Mouse (Mus musculus) liver, postnatal 0 days (tissue): ENCODE data around the gene Arsa. TPM values are rescaled to one million over a fixed set of nuclear protein-coding genes. Genes with fewer than 3 reads are reported as not detected.

ENCODE experiments used
- ATAC-seq: fragments of 200-750 bp; cut with Nextera tagmentation; 2 replicates; pipeline ENCODE4 v1.8.0; 2017; ENCODE audit warnings: mild to moderate bottlenecking, moderate library complexity
- DNase-seq: peaks from one replicate; pipeline ENCODE4 v3.0.0-alpha.2; 2016
- H3K27ac ChIP-seq: fragments of 300-500 bp; sonication (generic); 2 replicates; pipeline ENCODE4 v1.5.1; 2014; ENCODE audit warnings: antibody characterized with exemption, moderate library complexity, mild to moderate bottlenecking, low read depth
- H3K27me3 ChIP-seq: fragments of 300-500 bp; sonication (generic); 2 replicates; pipeline ENCODE4 v1.6.1; 2014; ENCODE audit warnings: low read length, control low read depth, mixed read lengths; ENCODE audit not compliant: insufficient read depth
- H3K36me3 ChIP-seq: fragments of 300-500 bp; sonication (generic); replicated peaks from 2 replicates; pipeline ENCODE4 v1.6.1; 2014; ENCODE audit warnings: mild to moderate bottlenecking, control low read depth, low read length, moderate library complexity, mixed read lengths; ENCODE audit not compliant: insufficient read depth
- H3K4me1 ChIP-seq: fragments of 300-500 bp; sonication (generic); 2 replicates; pipeline ENCODE4 v1.6.1; 2014; ENCODE audit warnings: antibody characterized with exemption, mild to moderate bottlenecking, control low read depth; ENCODE audit not compliant: insufficient read depth
- H3K4me2 ChIP-seq: fragments of 300-500 bp; sonication (generic); 2 replicates; pipeline ENCODE4 v1.6.1; 2014; ENCODE audit warnings: low read depth, mild to moderate bottlenecking, low read length, moderate library complexity, mixed read lengths
- H3K4me3 ChIP-seq: fragments of 300-500 bp; sonication (generic); 2 replicates; pipeline ENCODE4 v1.5.1; 2014; ENCODE audit warnings: low read depth, low read length
- H3K9ac ChIP-seq: fragments of 300-500 bp; sonication (generic); replicated peaks from 2 replicates; pipeline ENCODE4 v1.6.1; 2014; ENCODE audit warnings: mild to moderate bottlenecking, moderate library complexity
- H3K9me3 ChIP-seq: fragments of 300-500 bp; sonication (generic); 2 replicates; pipeline ENCODE4 v1.6.1; 2016; ENCODE audit warnings: mild to moderate bottlenecking, control low read depth, low read length, mixed read lengths
- CTCF ChIP-seq: sonication (generic); IDR thresholded peaks from 2 replicates; pipeline ENCODE4 v1.5.1; 2016; ENCODE audit warnings: antibody characterized with exemption, low read depth
- EP300 ChIP-seq: IDR thresholded peaks from 2 replicates; pipeline ENCODE4 v1.6.1; 2016; ENCODE audit warnings: antibody characterized with exemption, low read depth, mild to moderate bottlenecking
- WGBS: fragments of 180-500 bp; shearing (Covaris S2); extraction: QIAGEN DNeasy Blood & Tissue Kit; methylation state at CpG from one replicate; pipeline ENCODE4 v1.1.7; 2014; ENCODE audit not compliant: insufficient replicate concordance; 5-methylcytosine and 5-hydroxymethylcytosine counted together
- polyA plus RNA-seq: library from polyadenylated mRNA; unstranded; fragments of >200 nt; fragmentation: Nextera tagmentation; extraction: Ambion mirVana; gene quantifications from 2 replicates; pipeline ENCODE4 v1.2.1, GENCODE M21; 2015

The Arsa gene
- polyA plus RNA-seq, 1 experiment from 2014 or later: 5.5 TPM

- no peak overlapping the region for H3K4me3 ChIP-seq
- no peak overlapping the region for H3K4me2 ChIP-seq
- WGBS: 52% methylated on average over 6 of the region's 6 CpGs
- peaks cover 32% of the 10 kb centered on the region for H3K27me3 ChIP-seq
- H3K27ac ChIP-seq: no peak overlapping the region
- no peak overlapping the region for H3K9ac ChIP-seq
- TF ChIP-seq EP300 (no peak), CTCF (no peak)
- ATAC-seq (no peak), DNase-seq (no peak)
- H3K4me1 ChIP-seq: peaks cover 7% of the 10 kb centered on the region
- no peaks in the 10 kb centered on the region for H3K36me3 ChIP-seq
- H3K9me3 ChIP-seq: no peaks in the 10 kb centered on the region
Measured at GRCm38 (mm10) chr15:89455642-89456041, 21.6 kb downstream of the Arsa start.

DNA sequence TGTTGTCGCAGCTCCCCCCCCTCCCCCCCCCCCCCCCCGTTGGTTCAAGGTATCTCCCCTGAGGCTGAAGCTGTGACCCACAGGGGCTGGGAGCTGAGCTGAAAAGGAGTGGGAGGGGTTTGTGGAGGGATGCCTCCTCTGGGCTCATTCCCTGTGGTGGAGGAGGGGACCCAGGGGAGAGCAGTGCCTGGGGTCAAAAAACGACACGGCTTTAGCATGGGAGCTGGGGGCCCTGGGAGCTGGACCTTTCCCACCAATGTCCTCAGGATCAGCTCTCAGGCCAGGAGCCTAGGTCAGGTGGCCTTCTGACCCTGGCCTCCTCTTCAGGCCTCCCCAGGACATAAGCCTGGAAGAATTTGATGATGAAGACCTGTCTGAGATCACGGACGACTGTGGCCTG is 22.4 kb downstream of the Arsa start:
- no peaks in the 10 kb centered on the region for H3K9me3 ChIP-seq
- H3K27me3 ChIP-seq: peaks cover 32% of the 10 kb centered on the region
- 37% methylated on average over 4 of the region's 6 CpGs for WGBS
- no peak for TF ChIP-seq EP300
- TF ChIP-seq CTCF: no peak
- H3K4me2 ChIP-seq: no peak overlapping the region
- H3K36me3 ChIP-seq: no peaks in the 10 kb centered on the region
- peaks cover 7% of the 10 kb centered on the region for H3K4me1 ChIP-seq
- no peak overlapping the region for H3K4me3 ChIP-seq
- H3K9ac ChIP-seq: no peak overlapping the region
- no peak overlapping the region for H3K27ac ChIP-seq
- ATAC-seq (no peak), DNase-seq (no peak)

DNA sequence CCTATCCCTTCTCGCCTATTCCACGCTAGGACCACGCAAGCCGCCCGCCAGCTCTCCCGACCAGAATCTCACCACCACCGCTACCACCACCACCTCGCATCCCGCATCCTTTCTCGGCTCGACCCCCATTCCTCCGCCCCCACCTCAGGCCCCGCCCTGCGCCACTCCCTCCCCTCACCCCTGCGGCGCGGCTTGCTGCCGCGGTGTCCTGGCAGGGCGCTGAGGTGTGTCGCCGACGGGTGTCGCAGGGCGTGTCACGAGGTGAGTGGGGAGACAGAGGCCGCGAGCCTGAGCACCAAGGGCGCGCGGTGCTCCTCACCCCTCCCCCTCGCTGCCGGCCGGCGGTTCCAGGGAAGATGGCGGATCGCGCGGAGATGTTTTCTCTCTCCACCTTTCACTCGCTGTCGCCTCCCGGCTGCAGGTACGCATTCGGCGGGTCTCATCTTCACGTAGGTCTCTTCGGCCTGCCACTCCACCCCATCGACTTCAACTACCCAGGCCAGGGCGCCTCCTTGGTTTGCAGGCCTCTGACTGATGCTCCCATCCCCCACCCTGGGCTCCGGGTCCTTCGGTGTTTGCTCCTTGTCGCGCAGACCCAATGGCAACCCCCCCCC is 23.3 kb downstream of the Arsa start, which contains the start of gene Mapk8ip2:
Mapk8ip2 (plus strand) TSS at position 49 of the 614 bp plus-strand sequence.
- Histone ChIP-seq H3K36me3 (no peaks in the 10 kb centered on the region), H3K4me2 (peak within 1 kb of the TSS; percentile 63), H3K27me3 (peaks cover 32% of the 10 kb centered on the region), H3K4me3 (peak within 1 kb of the TSS; percentile 21), H3K9me3 (no peaks in the 10 kb centered on the region), H3K9ac (no peak within 1 kb of the TSS), H3K27ac (no peak within 1 kb of the TSS), H3K4me1 (peaks cover 7% of the 10 kb centered on the region)
- no peak for TF ChIP-seq EP300
- no peak for TF ChIP-seq CTCF
- DNase-seq (no peak), ATAC-seq (no peak)
- 2% methylated on average over 46 of the region's 53 CpGs for WGBS

GRCm38 (mm10) chr15:89452906-89453864 is 24.0 kb downstream of the Arsa start:
- no peaks in the 10 kb centered on the region for H3K9me3 ChIP-seq
- ATAC-seq (peak; percentile 72), DNase-seq (peak; percentile 79)
- H3K4me2 ChIP-seq: peak overlapping the region; percentile 63; the same call in 1 of the 2 replicates
- H3K4me1 ChIP-seq: peaks cover 7% of the 10 kb centered on the region
- TF ChIP-seq CTCF: no peak
- TF ChIP-seq EP300: no peak
- H3K9ac ChIP-seq: no peak overlapping the region
- H3K27ac ChIP-seq: no peak overlapping the region
- peak overlapping the region; percentile 21; the same call in 1 of the 2 replicates for H3K4me3 ChIP-seq
- WGBS: 4% methylated on average over 24 of the region's 24 CpGs
- no peaks in the 10 kb centered on the region for H3K36me3 ChIP-seq
- H3K27me3 ChIP-seq: peaks cover 30% of the 10 kb centered on the region

GRCm38 (mm10) chr15:89442486-89443070 is 34.6 kb downstream of the Arsa start:
- DNase-seq: no peak
- no peak overlapping the region for H3K9ac ChIP-seq
- H3K4me3 ChIP-seq: no peak overlapping the region
- H3K4me2 ChIP-seq: no peak overlapping the region
- H3K9me3 ChIP-seq: no peaks in the 10 kb centered on the region
- H3K36me3 ChIP-seq: no peaks in the 10 kb centered on the region
- ATAC-seq: no peak
- no peaks in the 10 kb centered on the region for H3K4me1 ChIP-seq
- H3K27ac ChIP-seq: no peak overlapping the region
- TF ChIP-seq EP300 (no peak), CTCF (peak; percentile 18; the same call in 1 of the 2 replicates)
- no peaks in the 10 kb centered on the region for H3K27me3 ChIP-seq
- 39% methylated on average over 8 of the region's 8 CpGs for WGBS

DNA sequence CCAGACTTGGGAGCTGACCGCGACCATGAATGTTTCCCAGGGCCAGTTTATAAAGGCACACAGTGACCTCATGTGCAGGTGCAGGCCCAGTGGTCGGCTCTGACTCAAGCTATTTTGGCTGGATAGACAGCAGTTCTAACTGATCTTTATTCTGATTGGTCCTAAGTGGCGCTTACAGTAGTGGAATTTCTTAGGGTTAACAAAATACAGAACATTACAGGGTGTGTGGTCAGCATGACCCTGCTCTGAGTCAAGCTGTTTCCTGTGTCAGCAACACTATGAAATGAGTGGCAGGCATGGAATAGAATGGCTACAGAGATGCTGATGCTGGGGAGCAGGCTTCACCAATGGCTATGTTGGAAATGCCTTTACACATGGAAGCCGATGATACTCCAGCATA is 41.3 kb downstream of the Arsa start:
- Histone ChIP-seq H3K4me2 (no peak overlapping the region), H3K9ac (no peak overlapping the region), H3K27me3 (no peaks in the 10 kb centered on the region), H3K36me3 (no peaks in the 10 kb centered on the region), H3K27ac (no peak overlapping the region), H3K9me3 (no peaks in the 10 kb centered on the region), H3K4me1 (peaks cover 3% of the 10 kb centered on the region), H3K4me3 (no peak overlapping the region)
- 80% methylated on average over 5 of the region's 5 CpGs for WGBS
- no peak for ATAC-seq
- TF ChIP-seq EP300: no peak
- no peak for TF ChIP-seq CTCF
- no peak for DNase-seq
